Comparison of ENCODE assay signal across 10 mouse cellular contexts in the genomic region with DNA sequence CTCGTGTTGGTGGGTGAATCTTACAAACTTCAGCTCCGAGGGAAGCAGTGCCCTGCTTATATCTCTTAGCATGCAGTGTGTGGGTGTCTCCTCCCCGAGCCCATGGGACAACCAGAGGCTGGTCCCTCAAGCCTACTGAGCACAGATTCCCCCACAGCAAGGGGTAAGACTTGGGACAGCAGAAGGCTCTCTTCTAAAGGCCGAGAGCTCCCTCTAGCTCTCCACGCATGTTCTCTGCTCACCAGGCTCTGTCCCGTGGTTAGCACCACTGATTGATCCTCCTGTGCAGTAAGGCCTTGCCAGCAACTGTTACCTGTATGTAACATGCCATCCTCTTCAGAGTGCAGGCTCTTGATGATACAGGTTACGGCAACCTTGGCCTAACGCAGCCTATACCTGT. TPM values are rescaled to one million over a fixed set of nuclear protein-coding genes. Genes with fewer than 3 reads are reported as not detected.
DNase-seq lines count a peak whose midpoint lies in the region; ATAC-seq and TF ChIP-seq lines count a peak whose summit lies in the region.
"Had no signal": no experiment of that assay in that cellular context is flagged by ENCODE, and none has a peak within 500 bp of the region (broad histone marks: within the 10 kb centered on the region; RNA-seq: fewer than 3 reads in every experiment).

No protein-coding gene starts in this region.

- TF ChIP-seq CTCF in heart, postnatal 0 days (IDR thresholded peaks at IDR 0.05; ENCODE audit: low read depth): peak; percentile 68
- peak; percentile 57 for TF ChIP-seq CTCF in midbrain, postnatal 0 days (IDR thresholded peaks at IDR 0.05)
- peak; percentile 34; the same call in 1 of the 2 replicates for TF ChIP-seq CTCF in bone marrow, adult 2 months (IDR thresholded peaks at IDR 0.05; ENCODE audit: control insufficient read depth, insufficient read depth, low read length)

- H3K9ac ChIP-seq in heart, postnatal 0 days (replicated peaks; ENCODE audit: low read depth, low read length): no peak overlapping the region
- no peak overlapping the region for H3K9ac ChIP-seq in midbrain, postnatal 0 days (replicated peaks; ENCODE audit: low read length, poor library complexity, severe bottlenecking)
- H3K9ac ChIP-seq in midbrain, embryonic 16.5 days (ENCODE audit: low read depth, low read length): no peak overlapping the region
- no peak overlapping the region for H3K9ac ChIP-seq in forebrain, embryonic 12.5 days
- H3K9ac ChIP-seq: forebrain, embryonic 13.5 days; midbrain, embryonic 13.5 days; stomach, embryonic 15.5 days had no signal

- no peaks in the 10 kb centered on the region for H3K9me3 ChIP-seq in heart, postnatal 0 days (replicated peaks; ENCODE audit: control insufficient read depth, low read length)
- H3K9me3 ChIP-seq in midbrain, postnatal 0 days (ENCODE audit: low read length): no peaks in the 10 kb centered on the region
- H3K9me3 ChIP-seq in midbrain, embryonic 16.5 days (replicated peaks; ENCODE audit: control insufficient read depth, low read length, poor library complexity, severe bottlenecking): no peaks in the 10 kb centered on the region
- H3K9me3 ChIP-seq in forebrain, embryonic 12.5 days: no peaks in the 10 kb centered on the region
- H3K9me3 ChIP-seq: forebrain, embryonic 13.5 days; midbrain, embryonic 13.5 days; stomach, embryonic 15.5 days had no signal

- peak; percentile 29; the same call in 1 of the 2 replicates for ATAC-seq in heart, postnatal 0 days (ENCODE audit: insufficient read depth, low read depth)
- ATAC-seq in midbrain, postnatal 0 days (ENCODE audit: low FRiP score): no peak
- no peak for ATAC-seq in midbrain, embryonic 16.5 days
- ATAC-seq in forebrain, embryonic 12.5 days (ENCODE audit: low FRiP score): no peak
- ATAC-seq: forebrain, embryonic 13.5 days; midbrain, embryonic 13.5 days had no signal

- H3K36me3 ChIP-seq in heart, postnatal 0 days (replicated peaks; ENCODE audit: control insufficient read depth, insufficient read depth, low read length): no peaks in the 10 kb centered on the region
- H3K36me3 ChIP-seq in midbrain, postnatal 0 days (ENCODE audit: insufficient read depth, low read length): peaks cover 83% of the 10 kb centered on the region
- peaks cover 44% of the 10 kb centered on the region for H3K36me3 ChIP-seq in midbrain, embryonic 16.5 days (ENCODE audit: control insufficient read depth, insufficient read depth, low read length)
- peaks cover 80% of the 10 kb centered on the region for H3K36me3 ChIP-seq in forebrain, embryonic 12.5 days (replicated peaks)
- H3K36me3 ChIP-seq: stomach, embryonic 15.5 days had no signal

- H3K4me3 ChIP-seq in heart, postnatal 0 days (ENCODE audit: low read depth, low read length): no peak overlapping the region
- H3K4me3 ChIP-seq in midbrain, postnatal 0 days (ENCODE audit: low read depth, low read length): no peak overlapping the region
- H3K4me3 ChIP-seq in midbrain, embryonic 16.5 days (ENCODE audit: low read depth, low read length): no peak overlapping the region
- no peak overlapping the region for H3K4me3 ChIP-seq in bone marrow, adult 2 months (replicated peaks; ENCODE audit: control insufficient read depth, low read depth, low read length)
- H3K4me3 ChIP-seq in forebrain, embryonic 12.5 days (replicated peaks): no peak overlapping the region
- H3K4me3 ChIP-seq: forebrain, embryonic 13.5 days; midbrain, embryonic 13.5 days; stomach, embryonic 15.5 days had no signal

- TF ChIP-seq EP300 in heart, postnatal 0 days (IDR thresholded peaks at IDR 0.05; ENCODE audit: low read depth): no peak

- H3K27me3 ChIP-seq in heart, postnatal 0 days (ENCODE audit: control insufficient read depth, insufficient read depth, low read length): peaks cover 5% of the 10 kb centered on the region; the same call in 1 of the 2 replicates
- no peaks in the 10 kb centered on the region for H3K27me3 ChIP-seq in midbrain, postnatal 0 days (ENCODE audit: insufficient read depth, low read length)
- H3K27me3 ChIP-seq in midbrain, embryonic 16.5 days (ENCODE audit: control insufficient read depth, insufficient read depth, low read depth, low read length): no peaks in the 10 kb centered on the region
- 0 out of 2 replicates have a peak, but pooled peaks cover 1% of the 10 kb centered on the region for H3K27me3 ChIP-seq in forebrain, embryonic 12.5 days
- H3K27me3 ChIP-seq: forebrain, embryonic 13.5 days; midbrain, embryonic 13.5 days; stomach, embryonic 15.5 days had no signal

- no peak overlapping the region for H3K27ac ChIP-seq in heart, postnatal 0 days (ENCODE audit: low read depth)
- H3K27ac ChIP-seq in midbrain, postnatal 0 days (ENCODE audit: low read depth, low read length): no peak overlapping the region
- H3K27ac ChIP-seq in midbrain, embryonic 16.5 days (ENCODE audit: low read length): no peak overlapping the region
- no peak overlapping the region for H3K27ac ChIP-seq in bone marrow, adult 2 months (ENCODE audit: control insufficient read depth, insufficient read depth, low read depth, low read length, poor library complexity)
- H3K27ac ChIP-seq in forebrain, embryonic 12.5 days: no peak overlapping the region
- H3K27ac ChIP-seq: forebrain, embryonic 13.5 days; midbrain, embryonic 13.5 days; stomach, embryonic 15.5 days had no signal

- H3K4me2 ChIP-seq in heart, postnatal 0 days (ENCODE audit: low read depth, low read length): no peak overlapping the region
- no peak overlapping the region for H3K4me2 ChIP-seq in midbrain, postnatal 0 days (ENCODE audit: low read depth, low read length, poor library complexity, severe bottlenecking)
- no peak overlapping the region for H3K4me2 ChIP-seq in midbrain, embryonic 16.5 days (ENCODE audit: low read length)
- H3K4me2 ChIP-seq in forebrain, embryonic 12.5 days: no peak overlapping the region
- H3K4me2 ChIP-seq: forebrain, embryonic 13.5 days; midbrain, embryonic 13.5 days; stomach, embryonic 15.5 days had no signal

- TF ChIP-seq POLR2A in bone marrow, adult 2 months (IDR thresholded peaks at IDR 0.05; ENCODE audit: borderline replicate concordance, control insufficient read depth, low read depth, low read length): no peak

- peak; percentile 58 for DNase-seq in heart, postnatal 0 days (ENCODE audit: low spot score)
- DNase-seq in heart, adult 11 months: no peak
- DNase-seq in midbrain, postnatal 0 days (ENCODE audit: low spot score): no peak
- DNase-seq in lung, postnatal 4 days: peak; percentile 24 to 33

- 53% methylated on average over 8 of the region's 8 CpGs for WGBS in heart, postnatal 0 days
- 72% methylated on average over 8 of the region's 8 CpGs for WGBS in midbrain, postnatal 0 days
- 72% methylated on average over 8 of the region's 8 CpGs for WGBS in midbrain, embryonic 16.5 days
- WGBS in bone marrow, adult 2 months: 83% methylated on average over 8 of the region's 8 CpGs
- 76% methylated on average over 8 of the region's 8 CpGs for WGBS in forebrain, embryonic 12.5 days

- no peaks in the 10 kb centered on the region for H3K4me1 ChIP-seq in heart, postnatal 0 days (ENCODE audit: control insufficient read depth, insufficient read depth)
- H3K4me1 ChIP-seq in midbrain, postnatal 0 days (ENCODE audit: insufficient read depth, low read length): no peaks in the 10 kb centered on the region
- H3K4me1 ChIP-seq in midbrain, embryonic 16.5 days (ENCODE audit: control insufficient read depth, insufficient read depth, low read length): no peaks in the 10 kb centered on the region
- H3K4me1 ChIP-seq in bone marrow, adult 2 months (ENCODE audit: control insufficient read depth, insufficient read depth, low read length): peaks cover 3% of the 10 kb centered on the region
- H3K4me1 ChIP-seq in forebrain, embryonic 12.5 days: peaks cover 7% of the 10 kb centered on the region; the same call in 1 of the 2 replicates

RNA-seq across cellular contexts. Expression of gene Kif21b, which starts 36.5 kb away (rescaled TPM):
- 0.38 and 2.8 TPM in 2 replicates for total RNA-seq in heart, postnatal 0 days (2014; rRNA removed; ENCODE audit: low replicate concordance)
- 0.18 and 0.26 TPM in 2 replicates for polyA plus RNA-seq in heart, postnatal 0 days (2015; fragmentation: Nextera tagmentation; extraction: Ambion mirVana)
- total RNA-seq in midbrain, postnatal 0 days (2014; rRNA removed): 156 and 160 TPM in 2 replicates
- 28.1 and 32.1 TPM in 2 replicates for polyA plus RNA-seq in midbrain, postnatal 0 days (2015; fragmentation: Nextera tagmentation; extraction: Ambion mirVana)
- 47.9 and 55.7 TPM in 2 replicates for polyA plus RNA-seq in midbrain, embryonic 16.5 days (2015; fragmentation: Nextera tagmentation; extraction: Ambion mirVana)
- 22.5 and 40.5 TPM in 2 replicates for polyA plus RNA-seq in bone marrow, adult 2 months (2011; ENCODE audit: insufficient read depth, insufficient read length, low replicate concordance, missing spikeins)
- 45.7 and 47.7 TPM in 2 replicates for polyA plus RNA-seq in forebrain, embryonic 12.5 days (2016; fragmentation: Nextera tagmentation; extraction: Ambion mirVana)

RNA-seq across cellular contexts. Expression of gene Mroh3, which starts 45.0 kb away (rescaled TPM):
- not detected in 2 replicates for total RNA-seq in heart, postnatal 0 days (2014; rRNA removed; ENCODE audit: low replicate concordance)
- polyA plus RNA-seq in heart, postnatal 0 days (2015; fragmentation: Nextera tagmentation; extraction: Ambion mirVana): not detected in 2 replicates
- 0.27 TPM in 1 of 2 replicates, not detected in the other for total RNA-seq in midbrain, postnatal 0 days (2014; rRNA removed)
- not detected in 2 replicates for polyA plus RNA-seq in midbrain, postnatal 0 days (2015; fragmentation: Nextera tagmentation; extraction: Ambion mirVana)
- polyA plus RNA-seq in midbrain, embryonic 16.5 days (2015; fragmentation: Nextera tagmentation; extraction: Ambion mirVana): not detected in 2 replicates
- polyA plus RNA-seq in bone marrow, adult 2 months (2011; ENCODE audit: insufficient read depth, insufficient read length, low replicate concordance, missing spikeins): not detected in 2 replicates
- 0.20 TPM in 1 of 2 replicates, not detected in the other for polyA plus RNA-seq in forebrain, embryonic 12.5 days (2016; fragmentation: Nextera tagmentation; extraction: Ambion mirVana)
- polyA plus RNA-seq: forebrain, embryonic 13.5 days had no signal

Comparison
In these comparisons a context has a peak if more than half of its experiments do, and no peak if none do; other contexts are left out.
1. DNase-seq: peak in heart, postnatal 0 days (single experiment) and lung, postnatal 4 days (2 of 2); none in heart, adult 11 months (single experiment) and midbrain, postnatal 0 days (single experiment).
2. RNA of gene Kif21b, which starts 36.5 kb away (polyA plus RNA-seq): 47.9 to 55.7 TPM in midbrain, embryonic 16.5 days, 45.7 to 47.7 TPM in forebrain, embryonic 12.5 days, 22.5 to 40.5 TPM in bone marrow, adult 2 months and 28.1 to 32.1 TPM in midbrain, postnatal 0 days; 0.18 to 0.26 TPM in heart, postnatal 0 days; every median in the first group is over 10 times any median in the second.
3. Peak in every context shown above with its lines, with median percentiles within 50 percentile points of each other: CTCF ChIP-seq.